Mouse (Mus musculus) CH12.LX (cell line): ENCODE measurements around the gene Prlr. TPM values are rescaled to one million over a fixed set of nuclear protein-coding genes. Genes with fewer than 3 reads are reported as not detected.

Experiments used
- DNase-seq: peaks from one replicate; pipeline ENCODE4 v3.0.0-alpha.2; 2013; ENCODE audit errors: extremely low read depth
- H3K27ac ChIP-seq: 2 replicates; pipeline ENCODE4 v1.5.1; 2012; ENCODE audit warnings: low read depth, mild to moderate bottlenecking, control low read depth, moderate library complexity; ENCODE audit not compliant: insufficient read depth
- H3K27me3 ChIP-seq: replicated peaks from 2 replicates; pipeline ENCODE3; 2012; ENCODE audit warnings: inconsistent platforms
- H3K36me3 ChIP-seq, 2 experiments: replicated peaks in 1 of 2; 2 replicates each; pipeline versions ENCODE3 to v1.6.1; 2012; ENCODE audit warnings: inconsistent platforms in 1 of 2, low read length in 1 of 2, mild to moderate bottlenecking in 1 of 2, mixed read lengths in 1 of 2, moderate library complexity in 1 of 2; ENCODE audit not compliant: control insufficient read depth in 1 of 2, insufficient read depth in 1 of 2
- H3K4me1 ChIP-seq, 2 experiments: 2 replicates each; pipeline ENCODE4 v1.6.1; 2012; ENCODE audit warnings: inconsistent platforms in 1 of 2, moderate library complexity in 1 of 2; ENCODE audit not compliant: insufficient read depth in 2 of 2, control insufficient read depth in 1 of 2
- H3K4me2 ChIP-seq: 2 replicates; pipeline ENCODE4 v1.6.1; 2012; ENCODE audit warnings: low read depth, mild to moderate bottlenecking, control low read depth; ENCODE audit not compliant: poor library complexity, insufficient read depth, severe bottlenecking
- H3K4me3 ChIP-seq, 3 experiments: fragments of 150-350 bp in 1 of 3; sonication (generic) in 1 of 3; replicated peaks in 1 of 3; 2 replicates each; pipeline versions ENCODE3 to v1.5.1; 2011 to 2012; ENCODE audit warnings: low read depth in 2 of 3, low read length in 2 of 3, mild to moderate bottlenecking in 2 of 3, moderate library complexity in 2 of 3, control low read depth in 1 of 3, improper control_type of control experiment in 1 of 3, inconsistent platforms in 1 of 3, mixed read lengths in 1 of 3; ENCODE audit not compliant: poor library complexity in 1 of 3
- H3K79me2 ChIP-seq: replicated peaks from 2 replicates; pipeline ENCODE4 v1.6.1; 2012; ENCODE audit warnings: mild to moderate bottlenecking, moderate library complexity; ENCODE audit not compliant: control insufficient read depth, poor library complexity, insufficient read depth, severe bottlenecking; ENCODE audit errors: extremely low read depth
- H3K9ac ChIP-seq: 2 replicates; pipeline ENCODE4 v1.6.1; 2012; ENCODE audit warnings: low read depth, mild to moderate bottlenecking, control low read depth, moderate library complexity; ENCODE audit not compliant: insufficient read depth
- H3K9me3 ChIP-seq: replicated peaks from 2 replicates; pipeline ENCODE3; 2012; ENCODE audit warnings: low read length, inconsistent platforms, mixed read lengths
- BHLHE40 ChIP-seq: IDR thresholded peaks from 2 replicates; pipeline ENCODE4 v1.6.1; 2011; ENCODE audit warnings: mild to moderate bottlenecking, low read depth, low read length, improper control_type of control experiment
- CHD1 ChIP-seq: IDR thresholded peaks from 2 replicates; pipeline ENCODE4 v1.6.1; 2012; ENCODE audit warnings: low read depth, low read length, improper control_type of control experiment, inconsistent platforms
- CHD2 ChIP-seq: IDR thresholded peaks from 2 replicates; pipeline ENCODE4 v1.6.1; 2011; ENCODE audit warnings: low read length, improper control_type of control experiment
- CTCF ChIP-seq, 2 experiments: IDR thresholded peaks in 1 of 2; conservative IDR thresholded peaks in 1 of 2; 2 replicates each; pipeline ENCODE4 v1.5.1; 2011 to 2012; ENCODE audit warnings: low read depth in 2 of 2, low read length in 2 of 2, improper control_type of control experiment in 1 of 2, inconsistent platforms in 1 of 2, mild to moderate bottlenecking in 1 of 2, moderate library complexity in 1 of 2
- E2F4 ChIP-seq: IDR thresholded peaks from 2 replicates; pipeline ENCODE4 v1.6.1; 2011; ENCODE audit warnings: low read depth, low read length, improper control_type of control experiment; ENCODE audit not compliant: insufficient replicate concordance
- ELF1 ChIP-seq: IDR thresholded peaks from 2 replicates; pipeline ENCODE4 v1.6.1; 2014; ENCODE audit warnings: low read depth, mild to moderate bottlenecking, inconsistent platforms, low read length, improper control_type of control experiment
- ETS1 ChIP-seq: conservative IDR thresholded peaks from 2 replicates; pipeline ENCODE4 v1.6.1; 2012; ENCODE audit warnings: low read depth, mild to moderate bottlenecking, inconsistent platforms, low read length, improper control_type of control experiment, moderate library complexity
- GABPA ChIP-seq: IDR thresholded peaks from 2 replicates; pipeline ENCODE4 v1.6.1; 2012; ENCODE audit warnings: low read depth, low read length, improper control_type of control experiment, inconsistent platforms; ENCODE audit not compliant: insufficient replicate concordance
- HCFC1 ChIP-seq: IDR thresholded peaks from 2 replicates; pipeline ENCODE4 v1.6.1; 2012; ENCODE audit warnings: low read depth, mild to moderate bottlenecking, inconsistent platforms, low read length, improper control_type of control experiment
- JUN ChIP-seq: IDR thresholded peaks from 2 replicates; pipeline ENCODE4 v1.6.1; 2011; ENCODE audit warnings: low read depth, mild to moderate bottlenecking, low read length, improper control_type of control experiment, moderate library complexity; ENCODE audit not compliant: insufficient read depth
- JUND ChIP-seq: conservative IDR thresholded peaks from 2 replicates; pipeline ENCODE4 v1.6.1; 2011; ENCODE audit warnings: low read depth, low read length, improper control_type of control experiment
- KAT2A ChIP-seq: IDR thresholded peaks from 2 replicates; pipeline ENCODE4 v1.6.1; 2012; ENCODE audit warnings: low read length, improper control_type of control experiment, inconsistent platforms; ENCODE audit not compliant: insufficient replicate concordance
- MAZ ChIP-seq: IDR thresholded peaks from 2 replicates; pipeline ENCODE4 v1.6.1; 2012; ENCODE audit warnings: low read depth, mild to moderate bottlenecking, inconsistent platforms, low read length, improper control_type of control experiment, moderate library complexity
- MXI1 ChIP-seq: IDR thresholded peaks from 2 replicates; pipeline ENCODE4 v1.6.1; 2011; ENCODE audit warnings: mild to moderate bottlenecking, low read depth, low read length, improper control_type of control experiment
- MYC ChIP-seq: IDR thresholded peaks from 2 replicates; pipeline ENCODE4 v1.6.1; 2011; ENCODE audit warnings: low read depth, mild to moderate bottlenecking, improper control_type of control experiment, low read length
- NELFE ChIP-seq: IDR thresholded peaks from 2 replicates; pipeline ENCODE4 v1.6.1; 2011; ENCODE audit warnings: low read depth, low read length, improper control_type of control experiment
- POLR2AphosphoS2 ChIP-seq: IDR thresholded peaks from 2 replicates; pipeline ENCODE4 v1.6.1; 2011; ENCODE audit warnings: low read depth, low read length, improper control_type of control experiment
- RAD21 ChIP-seq: IDR thresholded peaks from 2 replicates; pipeline ENCODE4 v1.6.1; 2011; ENCODE audit warnings: low read depth, mild to moderate bottlenecking, low read length, improper control_type of control experiment, moderate library complexity
- RCOR1 ChIP-seq: conservative IDR thresholded peaks from 2 replicates; pipeline ENCODE4 v1.6.1; 2012; ENCODE audit warnings: low read depth, mild to moderate bottlenecking, inconsistent platforms, low read length, improper control_type of control experiment
- SMC3 ChIP-seq: IDR thresholded peaks from 2 replicates; pipeline ENCODE4 v1.6.1; 2011; ENCODE audit warnings: low read depth, low read length, improper control_type of control experiment
- UBTF ChIP-seq: IDR thresholded peaks from 2 replicates; pipeline ENCODE4 v1.6.1; 2012; ENCODE audit warnings: low read depth, mild to moderate bottlenecking, inconsistent platforms, low read length, improper control_type of control experiment, moderate library complexity
- USF1 ChIP-seq: IDR thresholded peaks from 2 replicates; pipeline ENCODE4 v1.6.1; 2014; ENCODE audit warnings: low read depth, mild to moderate bottlenecking, inconsistent platforms, low read length, improper control_type of control experiment
- USF2 ChIP-seq: conservative IDR thresholded peaks from 2 replicates; pipeline ENCODE4 v1.6.1; 2011; ENCODE audit warnings: low read depth, low read length, improper control_type of control experiment
- ZC3H11A ChIP-seq: IDR thresholded peaks from 2 replicates; pipeline ENCODE4 v1.6.1; 2012; ENCODE audit warnings: low read depth, mild to moderate bottlenecking, inconsistent platforms, low read length, improper control_type of control experiment
- ZKSCAN1 ChIP-seq: IDR thresholded peaks from 2 replicates; pipeline ENCODE4 v1.6.1; 2012; ENCODE audit warnings: low read depth, inconsistent platforms, low read length, improper control_type of control experiment, borderline replicate concordance
- ZNF384 ChIP-seq: IDR thresholded peaks from 2 replicates; pipeline ENCODE4 v1.6.1; 2012; ENCODE audit warnings: low read depth, low read length, improper control_type of control experiment, inconsistent platforms
- dilution Hi-C: fragments of 300-500 bp; cut with MboI; formaldehyde crosslinking; loops from 2 replicates; pipeline ENCODE4 v1.14.3; 2020; ENCODE audit warnings: low sequenced_read_pairs; ENCODE audit not compliant: extremely low pct_unique_long_range_greater_than_20kb, extremely low pct_ligation_motif_present
- in situ Hi-C: fragments of 300-500 bp; cut with MboI; formaldehyde crosslinking; loops from 3 replicates; pipeline ENCODE4 v1.14.3; 2019; ENCODE audit warnings: low sequenced_read_pairs, low pct_ligation_motif_present, low pct_unique_long_range_greater_than_20kb, mixed read lengths
- polyA plus RNA-seq: library from polyadenylated mRNA; unstranded; fragments of >175 nt; gene quantifications from 2 replicates; pipeline ENCODE4 v1.2.1, GENCODE M21; 2012; ENCODE audit warnings: low read depth; ENCODE audit not compliant: insufficient read length
- total RNA-seq, 2 experiments: library from RNA; depleted of rRNA; stranded (reverse); fragments of 300-350 nt in 1 of 2; fragments of >200 nt in 1 of 2; gene quantifications; 2 replicates each; pipeline ENCODE4 v1.2.3; 2012 to 2014

Prlr gene
- total and polyA plus RNA-seq, 3 experiments, result not detected

DNA sequence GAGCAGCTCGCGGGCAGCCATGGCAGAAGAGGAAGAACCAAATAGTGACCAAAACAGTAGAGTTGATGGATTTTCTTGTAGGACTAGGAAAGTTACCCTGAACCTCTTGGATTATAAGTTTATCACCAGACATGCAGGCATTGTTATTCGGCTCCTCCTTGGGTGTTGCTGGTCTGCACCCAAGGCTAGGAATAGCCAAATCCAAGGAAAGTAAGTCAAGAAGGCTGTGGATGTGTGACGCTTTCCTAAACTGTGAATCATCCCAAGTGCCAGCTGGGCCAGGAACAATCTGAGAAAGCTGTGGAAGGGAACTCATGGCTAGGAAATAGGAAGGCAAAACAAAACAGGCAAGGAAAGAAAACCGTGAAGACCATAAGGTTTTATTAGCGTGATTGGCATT lies 2.0 kb upstream of the Prlr start:
- dilution Hi-C loops, result no loop called here
- H3K9me3 ChIP-seq, result no peaks in the 10 kb centered on the region
- H3K4me3 ChIP-seq, result no peak overlapping the region

DNA sequence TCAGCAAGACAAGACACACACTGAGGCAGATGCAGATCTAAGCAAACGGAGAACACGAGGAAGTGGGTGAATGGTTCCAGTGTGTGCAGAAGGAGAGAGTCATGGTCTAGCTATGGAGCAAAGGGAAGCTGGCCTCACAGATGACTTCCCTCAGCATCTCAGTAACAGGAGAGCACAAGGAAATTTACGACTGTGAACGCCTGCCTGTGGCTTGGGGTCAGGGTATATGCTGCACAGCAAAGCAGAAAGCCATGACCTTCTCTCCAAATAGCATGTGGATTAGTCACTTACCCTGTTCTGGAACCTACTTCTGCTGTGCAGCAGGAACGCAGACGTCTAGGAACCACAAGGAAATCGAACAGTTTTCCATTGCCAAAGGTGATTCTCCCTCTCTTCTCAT lies 1.4 kb upstream of the Prlr start:
- dilution Hi-C loops, result no loop called here
- TF ChIP-seq CTCF (conservative IDR thresholded peaks at IDR 0.05 in 1 of 2, IDR thresholded peaks at IDR 0.05 in 1 of 2; ENCODE audit: low read depth in 2 of 2, low read length in 2 of 2) (no peak), CHD1 (no peak), MXI1 (no peak), USF2 (no peak), ZNF384 (no peak), CHD2 (no peak), SMC3 (no peak), E2F4 (no peak), ZKSCAN1 (no peak), BHLHE40 (no peak), MYC (no peak), ELF1 (no peak), POLR2AphosphoS2 (no peak), USF1 (no peak), JUN (no peak), JUND (no peak), NELFE (no peak), RAD21 (no peak), MAZ (no peak)
- in situ Hi-C loops, result no loop called here
- no peak for DNase-seq
- H3K9ac ChIP-seq, result no peak overlapping the region
- H3K79me2 ChIP-seq, result no peaks in the 10 kb centered on the region
- no peak overlapping the region for H3K4me2 ChIP-seq
- H3K27me3 ChIP-seq, result no peaks in the 10 kb centered on the region
- H3K4me1 ChIP-seq, result peaks cover 0 to 7% of the 10 kb centered on the region in 2 experiments; a peak in 2 of 4 replicates
- H3K36me3 ChIP-seq, result no peaks in the 10 kb centered on the region
- H3K9me3 ChIP-seq, result no peaks in the 10 kb centered on the region
- no peak overlapping the region for H3K4me3 ChIP-seq
- no peak overlapping the region for H3K27ac ChIP-seq

More for the DNA sequence above, 2.0 kb upstream of the Prlr start:
- no peak overlapping the region for H3K27ac ChIP-seq
- no peaks in the 10 kb centered on the region for H3K27me3 ChIP-seq
- no peaks in the 10 kb centered on the region for H3K79me2 ChIP-seq
- H3K4me2 ChIP-seq, result no peak overlapping the region
- peaks cover 0 to 7% of the 10 kb centered on the region in 2 experiments; a peak in 2 of 4 replicates for H3K4me1 ChIP-seq
- no peak for DNase-seq
- no peaks in the 10 kb centered on the region for H3K36me3 ChIP-seq
- no peak for TF ChIP-seq GABPA
- no peak for TF ChIP-seq KAT2A
- TF ChIP-seq ZC3H11A, result no peak
- TF ChIP-seq ETS1, result no peak
- TF ChIP-seq CTCF (conservative IDR thresholded peaks at IDR 0.05 in 1 of 2, IDR thresholded peaks at IDR 0.05 in 1 of 2; ENCODE audit: low read depth in 2 of 2, low read length in 2 of 2), result no peak
- no peak for TF ChIP-seq RCOR1
- no peak for TF ChIP-seq HCFC1
- TF ChIP-seq POLR2AphosphoS2, result no peak
- no peak for TF ChIP-seq ELF1
- no peak for TF ChIP-seq UBTF
- TF ChIP-seq E2F4, result no peak
- no peak for TF ChIP-seq USF2
- TF ChIP-seq BHLHE40, result no peak
- no peak for TF ChIP-seq CHD2
- in situ Hi-C loops, result no loop called here
- H3K9ac ChIP-seq, result no peak overlapping the region
